Mouse (Mus musculus) heart, embryonic 11.5 days (tissue): ENCODE results near the gene Arrdc4. TPM values are rescaled to one million over a fixed set of nuclear protein-coding genes. Genes with fewer than 3 reads are reported as not detected.

Source experiments
- ATAC-seq: fragments of 200-750 bp; cut with Nextera tagmentation; replicated peaks from 2 replicates; pipeline ENCODE4 v1.8.0; 2017; ENCODE audit warnings: moderate library complexity; ENCODE audit not compliant: insufficient number of reproducible peaks, low FRiP score, low TSS enrichment
- H3K27ac ChIP-seq: fragments of 300-500 bp; sonication (generic); 2 replicates; pipeline ENCODE4 v1.5.1; 2014; ENCODE audit warnings: mild to moderate bottlenecking, low read depth, low read length
- H3K27me3 ChIP-seq: fragments of 300-500 bp; sonication (generic); 2 replicates; pipeline ENCODE4 v1.6.1; 2014; ENCODE audit warnings: mild to moderate bottlenecking, low read length, mixed read lengths; ENCODE audit not compliant: control insufficient read depth, insufficient read depth
- H3K36me3 ChIP-seq: fragments of 300-500 bp; sonication (generic); 2 replicates; pipeline ENCODE4 v1.6.1; 2014; ENCODE audit warnings: mild to moderate bottlenecking, low read length, moderate library complexity, mixed read lengths; ENCODE audit not compliant: control insufficient read depth, insufficient read depth
- H3K4me1 ChIP-seq: fragments of 300-500 bp; sonication (generic); 2 replicates; pipeline ENCODE4 v1.6.1; 2014; ENCODE audit warnings: low read length; ENCODE audit not compliant: control insufficient read depth, insufficient read depth
- H3K4me2 ChIP-seq: fragments of 300-500 bp; sonication (generic); 2 replicates; pipeline ENCODE4 v1.6.1; 2014; ENCODE audit warnings: mild to moderate bottlenecking, moderate library complexity
- H3K4me3 ChIP-seq: fragments of 300-500 bp; sonication (generic); 2 replicates; pipeline ENCODE4 v1.5.1; 2014; ENCODE audit warnings: low read depth, low read length
- H3K9ac ChIP-seq: fragments of 300-500 bp; sonication (generic); 2 replicates; pipeline ENCODE4 v1.6.1; 2014; ENCODE audit warnings: mild to moderate bottlenecking, low read depth, low read length, moderate library complexity
- H3K9me3 ChIP-seq: fragments of 300-500 bp; sonication (generic); replicated peaks from 2 replicates; pipeline ENCODE4 v1.6.1; 2016; ENCODE audit warnings: low read length; ENCODE audit not compliant: control insufficient read depth
- WGBS: fragments of 180-500 bp; shearing (Covaris S2); extraction: QIAGEN DNeasy Blood & Tissue Kit; methylation state at CpG from one replicate; pipeline ENCODE4 v1.1.7; 2014; ENCODE audit not compliant: insufficient replicate concordance; 5-methylcytosine and 5-hydroxymethylcytosine counted together
- polyA plus RNA-seq: library from polyadenylated mRNA; unstranded; fragments of >200 nt; fragmentation: Nextera tagmentation; extraction: Ambion mirVana; gene quantifications from 2 replicates; pipeline ENCODE4 v1.2.1, GENCODE M21; 2014

Arrdc4 gene
- polyA plus RNA-seq, 1 experiment from 2014 or later: 12.5 TPM

DNA sequence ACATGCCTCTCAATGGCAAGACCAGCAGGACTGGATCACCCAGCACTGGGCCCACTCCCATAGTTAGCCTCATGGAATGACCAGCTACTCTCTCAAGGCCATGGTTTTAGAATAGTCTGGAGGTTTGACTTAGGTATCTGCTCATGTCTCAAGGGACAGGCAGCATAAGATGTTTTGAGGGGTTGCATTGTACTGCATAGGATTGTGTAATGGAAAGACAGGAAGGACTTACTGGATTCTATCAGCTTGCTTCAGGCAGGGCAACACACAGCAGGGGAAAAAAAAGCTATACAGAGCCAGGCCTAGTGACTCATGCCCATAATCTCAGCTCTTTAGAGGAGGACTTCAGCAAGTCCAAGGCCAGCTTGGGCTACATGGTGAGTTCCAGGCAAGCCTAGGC, 31.1 kb downstream of the Arrdc4 start:
- peak; percentile 52; the same call in 1 of the 2 replicates for ATAC-seq

GRCm38 (mm10) chr7:68717498-68717897, 31.5 kb downstream of the Arrdc4 start:
- ATAC-seq: peak; percentile 31; the same call in 1 of the 2 replicates
- H3K27me3 ChIP-seq: no peaks in the 10 kb centered on the region
- no peak overlapping the region for H3K4me3 ChIP-seq
- no peaks in the 10 kb centered on the region for H3K36me3 ChIP-seq
- H3K27ac ChIP-seq: peak overlapping the region; percentile 41; the same call in 1 of the 2 replicates
- no peaks in the 10 kb centered on the region for H3K9me3 ChIP-seq
- H3K4me2 ChIP-seq: no peak overlapping the region
- peaks cover 7% of the 10 kb centered on the region; the same call in 1 of the 2 replicates for H3K4me1 ChIP-seq
- no peak overlapping the region for H3K9ac ChIP-seq
- WGBS: 37% methylated on average over 10 of the region's 10 CpGs

More for the DNA sequence above, 31.1 kb downstream of the Arrdc4 start:
- Histone ChIP-seq H3K4me1 (peaks cover 7% of the 10 kb centered on the region; the same call in 1 of the 2 replicates), H3K4me3 (no peak overlapping the region), H3K27ac (peak overlapping the region; percentile 41; the same call in 1 of the 2 replicates), H3K27me3 (no peaks in the 10 kb centered on the region), H3K9ac (no peak overlapping the region), H3K4me2 (no peak overlapping the region), H3K9me3 (no peaks in the 10 kb centered on the region), H3K36me3 (no peaks in the 10 kb centered on the region)

DNA sequence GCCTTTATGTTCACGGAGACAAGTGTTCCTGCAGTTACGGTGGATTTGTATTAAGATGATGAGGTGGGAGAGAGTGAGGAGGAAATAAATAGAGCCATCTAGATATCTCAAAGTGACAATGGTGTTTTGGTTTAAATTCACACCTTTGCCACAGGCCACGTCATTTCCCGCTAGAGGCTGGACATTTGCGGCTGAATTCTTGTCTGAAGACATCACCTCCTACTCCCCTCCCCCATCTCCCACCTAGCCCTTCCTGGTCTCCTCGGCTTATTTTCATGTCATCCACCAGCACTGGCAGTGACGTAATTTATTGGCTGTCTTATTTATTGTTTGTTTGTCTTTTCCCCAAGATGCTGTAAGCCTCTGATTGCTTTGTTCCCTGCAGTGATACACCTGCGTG, 32.1 kb downstream of the Arrdc4 start:
- Histone ChIP-seq H3K27ac (no peak overlapping the region), H3K4me2 (no peak overlapping the region), H3K27me3 (no peaks in the 10 kb centered on the region), H3K36me3 (no peaks in the 10 kb centered on the region), H3K4me3 (no peak overlapping the region), H3K9ac (no peak overlapping the region), H3K4me1 (peaks cover 7% of the 10 kb centered on the region; the same call in 1 of the 2 replicates), H3K9me3 (no peaks in the 10 kb centered on the region)
- ATAC-seq: no peak
- WGBS: 54% methylated on average over 8 of the region's 8 CpGs

- WGBS: 57% methylated on average over 1 of the region's 1 CpGs
These were observed 36.1 kb downstream of the Arrdc4 start for GRCm38 (mm10) chr7:68712928-68713327.

DNA sequence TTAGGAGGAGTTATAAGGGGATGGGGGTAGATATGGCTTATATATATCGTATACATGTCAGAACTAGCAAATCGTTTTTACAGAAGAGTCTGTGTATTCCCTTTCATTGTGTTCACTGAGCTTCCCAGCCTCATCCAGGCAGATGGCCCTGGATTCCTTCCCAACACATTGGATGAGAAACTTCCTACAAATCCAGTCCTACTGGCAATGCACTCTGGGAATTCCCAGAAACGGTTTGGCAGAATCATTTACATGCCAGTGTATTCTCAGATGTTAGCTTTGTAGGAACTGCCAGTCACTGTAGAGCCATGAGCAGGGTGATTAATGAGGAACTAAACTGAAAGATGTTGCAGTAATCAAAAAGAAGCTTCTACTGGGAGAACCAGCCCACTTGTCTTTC, 36.6 kb downstream of the Arrdc4 start:
- Histone ChIP-seq H3K4me1 (0 out of 2 replicates have a peak, but pooled peaks cover 3% of the 10 kb centered on the region), H3K27ac (no peak overlapping the region), H3K4me3 (no peak overlapping the region), H3K27me3 (no peaks in the 10 kb centered on the region), H3K9ac (no peak overlapping the region), H3K36me3 (no peaks in the 10 kb centered on the region), H3K9me3 (no peaks in the 10 kb centered on the region), H3K4me2 (no peak overlapping the region)
- 65% methylated on average over 3 of the region's 3 CpGs for WGBS
- no peak for ATAC-seq

More at GRCm38 (mm10) chr7:68712928-68713327, 36.1 kb downstream of the Arrdc4 start:
- Histone ChIP-seq H3K4me3 (no peak overlapping the region), H3K27me3 (no peaks in the 10 kb centered on the region), H3K27ac (no peak overlapping the region), H3K4me2 (no peak overlapping the region), H3K9ac (no peak overlapping the region), H3K4me1 (peaks cover 6% of the 10 kb centered on the region; the same call in 1 of the 2 replicates), H3K36me3 (no peaks in the 10 kb centered on the region), H3K9me3 (no peaks in the 10 kb centered on the region)
- ATAC-seq: no peak

DNA sequence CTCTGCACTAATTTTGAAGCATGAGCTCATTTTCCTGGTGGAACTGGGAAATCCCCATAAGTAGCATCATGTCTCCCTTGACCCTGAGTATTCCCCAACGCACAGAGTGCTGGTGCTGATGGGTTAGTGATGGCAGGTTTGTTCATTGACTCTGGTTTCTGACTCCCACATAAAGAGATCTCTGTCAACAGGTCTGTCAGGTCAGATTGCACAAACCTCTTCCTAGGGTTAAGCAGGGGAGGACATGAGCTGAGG, 39.8 kb downstream of the Arrdc4 start:
- Histone ChIP-seq H3K4me3 (no peak overlapping the region), H3K4me1 (no peaks in the 10 kb centered on the region), H3K27me3 (no peaks in the 10 kb centered on the region), H3K27ac (no peak overlapping the region), H3K4me2 (no peak overlapping the region), H3K9me3 (no peaks in the 10 kb centered on the region), H3K36me3 (no peaks in the 10 kb centered on the region), H3K9ac (no peak overlapping the region)
- no peak for ATAC-seq
- 46% methylated on average over 1 of the region's 1 CpGs for WGBS

- Histone ChIP-seq H3K9me3 (no peaks in the 10 kb centered on the region), H3K9ac (no peak overlapping the region), H3K36me3 (no peaks in the 10 kb centered on the region), H3K4me1 (no peaks in the 10 kb centered on the region), H3K27me3 (no peaks in the 10 kb centered on the region), H3K4me3 (no peak overlapping the region), H3K4me2 (no peak overlapping the region), H3K27ac (no peak overlapping the region)
- WGBS: 66% methylated on average over 3 of the region's 3 CpGs
- ATAC-seq: no peak
These were observed 40.3 kb downstream of the Arrdc4 start for GRCm38 (mm10) chr7:68708563-68709318.

DNA sequence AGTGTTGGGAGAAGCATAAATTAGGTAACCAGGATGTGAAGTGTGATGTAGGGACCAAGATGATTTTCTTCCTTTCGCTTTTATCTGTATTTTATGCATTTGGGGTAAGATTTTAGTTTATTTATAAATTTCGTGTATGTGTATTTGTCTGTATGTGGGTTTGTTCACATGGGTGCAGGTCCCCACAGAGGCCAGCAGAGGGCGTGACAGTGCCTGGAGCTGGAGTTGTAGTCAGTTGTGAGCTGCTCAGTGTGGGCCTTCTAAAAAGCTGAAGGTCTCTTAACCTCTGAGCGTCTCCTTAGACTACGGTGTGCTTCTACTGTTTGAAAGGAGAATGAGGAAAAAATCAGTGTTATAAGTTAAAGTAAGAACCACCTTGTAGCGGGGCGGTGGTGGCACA, 43.9 kb downstream of the Arrdc4 start:
- Histone ChIP-seq H3K4me3 (no peak overlapping the region), H3K4me1 (no peaks in the 10 kb centered on the region), H3K4me2 (no peak overlapping the region), H3K27ac (no peak overlapping the region), H3K27me3 (no peaks in the 10 kb centered on the region), H3K9ac (no peak overlapping the region), H3K36me3 (no peaks in the 10 kb centered on the region), H3K9me3 (no peaks in the 10 kb centered on the region)
- 83% methylated on average over 7 of the region's 7 CpGs for WGBS
- no peak for ATAC-seq

- no peak for ATAC-seq
- Histone ChIP-seq H3K9ac (no peak overlapping the region), H3K4me1 (no peaks in the 10 kb centered on the region), H3K27ac (no peak overlapping the region), H3K4me2 (no peak overlapping the region), H3K27me3 (no peaks in the 10 kb centered on the region), H3K4me3 (no peak overlapping the region), H3K36me3 (no peaks in the 10 kb centered on the region), H3K9me3 (no peaks in the 10 kb centered on the region)
- 76% methylated on average over 3 of the region's 3 CpGs for WGBS
These were observed 51.7 kb downstream of the Arrdc4 start for GRCm38 (mm10) chr7:68697313-68697712.
